Mouse (Mus musculus) liver, postnatal 0 days (tissue): ENCODE data around the gene Myo15b.

ENCODE experiments used
- CTCF ChIP-seq: sonication (generic); IDR thresholded peaks from 2 replicates; pipeline ENCODE4 v1.5.1; 2016; ENCODE audit warnings: antibody characterized with exemption, low read depth
- EP300 ChIP-seq: IDR thresholded peaks from 2 replicates; pipeline ENCODE4 v1.6.1; 2016; ENCODE audit warnings: antibody characterized with exemption, low read depth, mild to moderate bottlenecking

DNA sequence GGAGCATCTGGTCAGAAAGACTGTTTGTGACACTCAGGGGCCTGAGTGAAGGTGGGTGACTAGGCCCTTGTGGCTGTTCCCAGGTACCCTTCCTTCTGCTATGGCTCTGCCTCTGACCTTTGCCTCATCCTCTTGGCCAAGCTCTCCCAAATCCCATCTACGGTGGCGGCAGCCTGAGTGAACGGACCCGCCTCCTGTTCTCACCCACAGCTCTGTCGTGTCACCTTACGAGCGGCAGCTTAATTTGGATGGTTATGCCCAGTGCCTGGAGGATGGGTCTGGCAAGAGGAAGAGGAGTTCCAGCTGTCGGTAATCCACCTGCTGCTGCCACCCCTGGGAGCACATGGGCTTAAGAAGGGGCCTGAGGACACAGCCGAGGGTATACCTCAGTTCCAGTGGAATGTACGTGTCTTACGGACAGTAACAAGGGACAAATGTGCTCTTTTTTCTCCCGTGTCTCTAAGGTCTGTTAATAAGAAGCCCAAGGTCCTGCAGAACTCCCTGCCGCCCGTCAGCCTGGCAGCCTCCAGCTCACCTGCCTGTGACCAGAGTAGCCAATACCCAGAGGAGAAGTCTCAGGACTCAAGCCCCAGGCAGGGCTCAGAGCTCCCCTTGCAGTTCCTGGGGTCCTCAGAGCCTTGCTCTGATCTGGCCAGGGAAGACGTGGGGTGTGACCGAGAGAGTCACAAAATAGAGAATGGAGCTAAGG lies 38.1 kb upstream of the Myo15b start:
- no peak for TF ChIP-seq CTCF
- TF ChIP-seq EP300: no peak
